Mouse (Mus musculus) heart, postnatal 36 days (tissue): ENCODE data around the gene Mogat1. TPM values are rescaled to one million over a fixed set of nuclear protein-coding genes. Genes with fewer than 3 reads are reported as not detected.
A peak's percentile ranks its signal among the peaks of the same experiment; 100 is the strongest.
"Not testable (repeated sequence)": the region's sequence is repeated elsewhere in the genome, so short reads cannot be mapped to it uniquely, and the experiment has no call there.

ENCODE experiments used
- DNase-seq, 2 experiments: peaks; one replicate each; pipeline ENCODE4 v3.0.0; 2021 to 2022
- intact Hi-C: fragments of 180-260 bp; cut with DNase I; formaldehyde crosslinking; loops from one replicate; pipeline ENCODE4 v1.15.1; 2025
- total RNA-seq, 2 experiments: library from RNA; stranded (reverse); gene quantifications; 2 replicates each; pipeline ENCODE4 v1.2.3; 2021

Mogat1 gene
- total RNA-seq, 2 experiments from 2014 or later = not detected

DNA sequence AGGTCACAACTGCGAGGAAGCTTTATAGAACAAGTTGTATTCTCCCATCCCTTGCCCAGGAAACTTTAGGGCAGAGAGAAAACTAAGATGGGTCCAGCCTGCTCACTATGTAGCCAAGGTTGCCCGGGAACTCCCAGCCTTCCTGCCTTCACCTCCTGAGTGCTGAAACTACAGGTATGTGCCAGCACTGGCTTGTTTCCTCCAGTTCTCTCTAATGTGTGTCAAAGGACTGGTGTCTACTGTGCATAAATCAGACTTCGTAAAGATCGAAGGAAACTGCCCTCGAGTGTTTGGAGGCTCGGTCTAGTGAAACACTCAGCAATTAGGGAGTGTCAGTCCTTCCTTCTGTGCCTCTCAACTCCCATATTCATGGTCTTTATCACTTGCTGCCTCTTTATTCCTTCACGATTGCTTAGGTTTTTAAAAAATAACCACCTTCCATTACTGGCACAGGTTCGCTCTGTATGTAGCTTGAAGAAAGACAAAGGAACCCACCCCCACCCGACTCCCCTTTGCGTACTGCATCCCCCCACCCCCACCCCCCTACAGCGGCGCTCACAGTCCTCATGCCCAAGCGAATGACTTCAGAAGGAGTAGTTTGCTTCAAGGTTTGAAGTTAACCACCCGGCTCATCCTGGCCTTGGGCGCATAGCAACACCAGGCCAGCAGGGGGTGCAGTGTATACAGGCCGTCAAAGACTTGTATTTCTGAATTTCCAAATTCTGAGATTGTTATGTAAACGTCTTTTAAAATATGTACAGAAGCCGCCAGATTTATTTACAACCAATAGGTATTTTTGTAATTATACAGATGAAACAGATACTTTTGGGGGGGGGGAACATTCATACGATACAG is 25.7 kb downstream of the Mogat1 start:
- DNase-seq = peak; percentile 68 to 80
- intact Hi-C loops = loop anchor here (1.0 to 10.0 kb wide), 5 partner anchors 118 to 1148 kb away; partner anchors contain the start of genes Acsl3 and Utp14b

DNA sequence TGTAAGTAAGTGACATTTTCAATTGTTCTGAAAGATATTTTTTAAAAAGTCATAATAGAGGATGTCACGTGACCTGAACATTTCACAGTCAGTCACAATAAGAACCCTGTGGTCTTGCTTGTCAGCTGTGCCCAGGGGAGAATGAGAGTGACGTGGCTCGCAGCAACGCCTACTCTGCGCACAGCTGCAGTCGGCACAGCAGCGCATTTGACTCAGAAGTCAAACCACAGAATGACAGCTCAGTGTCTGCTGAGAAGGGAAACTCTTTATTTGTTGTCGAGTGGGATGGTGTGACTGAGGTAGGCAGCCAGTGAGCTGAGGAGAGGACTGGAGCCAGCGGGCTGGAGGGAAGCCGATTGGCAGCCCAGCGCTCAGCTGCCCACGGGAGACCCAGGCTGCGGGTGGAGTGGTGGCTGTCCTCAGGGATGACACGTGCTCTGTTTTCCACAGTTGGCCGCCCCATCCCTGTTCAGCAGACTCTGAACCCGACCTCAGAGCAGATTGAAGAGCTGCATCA is 26.8 kb downstream of the Mogat1 start:
- intact Hi-C loops = loop anchor here (5.0 to 10.0 kb wide), 4 partner anchors 117 to 1147 kb away; partner anchors contain the start of genes Acsl3 and Utp14b
- peak; percentile 49 to 52 for DNase-seq

DNA sequence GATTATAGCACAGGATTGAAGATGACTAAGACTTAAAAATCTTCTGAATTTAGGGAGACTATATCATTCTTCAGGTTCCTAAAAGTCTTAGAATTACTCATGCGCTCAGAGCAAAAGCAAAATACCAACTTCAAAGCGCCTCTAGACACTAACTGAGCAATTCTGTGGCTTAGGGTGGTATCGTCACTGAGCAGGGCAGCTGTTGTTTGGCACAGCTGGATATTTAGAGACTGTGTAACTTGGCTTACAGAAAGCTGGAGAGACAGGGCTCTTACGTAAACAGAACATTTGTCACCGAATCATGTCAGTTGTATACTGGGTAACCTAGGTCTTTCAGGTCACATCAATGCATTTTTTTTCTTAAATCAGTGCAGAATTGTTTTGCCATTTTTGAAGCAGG is 27.6 kb downstream of the Mogat1 start:
- intact Hi-C loops = loop anchor here (5.0 to 10.0 kb wide), 4 partner anchors 116 to 1146 kb away; partner anchors contain the start of genes Acsl3 and Utp14b

DNA sequence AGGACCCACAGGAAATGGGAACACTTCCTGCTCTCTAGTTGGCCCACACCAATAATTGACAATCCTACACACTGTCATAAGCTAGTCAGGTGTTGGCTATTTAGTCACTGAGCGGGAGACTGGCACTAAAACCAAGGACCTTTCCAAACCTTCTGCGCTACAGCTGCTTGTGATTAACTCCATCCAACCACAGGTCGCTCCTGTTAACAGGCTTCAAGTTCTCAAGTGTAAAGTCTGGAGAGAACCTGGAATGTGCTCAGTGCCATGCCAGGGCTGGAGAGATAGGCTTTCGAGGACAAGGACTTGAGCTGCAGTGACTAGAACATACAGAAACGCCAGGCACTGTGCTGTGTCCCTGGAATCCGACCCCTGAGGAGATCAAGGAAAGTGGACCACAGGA is 28.4 kb downstream of the Mogat1 start:
- intact Hi-C loops = loop anchor here (5.0 to 10.0 kb wide), 4 partner anchors 116 to 1146 kb away; partner anchors contain the start of genes Acsl3 and Utp14b
- DNase-seq = peak in 1 of 2 experiments; percentile 3

More for the DNA sequence above, 27.6 kb downstream of the Mogat1 start:
- DNase-seq = no peak

DNA sequence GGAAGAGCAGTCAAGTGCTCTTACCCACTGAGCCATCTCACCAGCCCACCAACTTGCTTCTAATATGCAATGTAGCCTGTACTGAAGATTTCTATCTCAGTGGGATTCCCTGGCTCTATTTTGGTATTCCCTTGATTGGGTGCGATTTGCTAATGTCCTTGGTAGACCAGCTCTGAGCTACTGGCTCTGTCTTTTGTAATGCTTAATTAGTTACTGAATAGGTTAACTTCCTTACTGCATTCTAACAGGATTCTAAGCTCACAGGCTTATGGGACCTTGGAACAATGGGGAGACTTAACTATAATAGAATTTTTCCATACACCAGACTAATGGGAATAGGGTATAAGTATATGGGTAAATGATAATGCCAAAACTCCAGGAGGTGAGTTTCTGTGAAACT is 32.8 kb downstream of the Mogat1 start:
- DNase-seq = not testable (repeated sequence)

DNA sequence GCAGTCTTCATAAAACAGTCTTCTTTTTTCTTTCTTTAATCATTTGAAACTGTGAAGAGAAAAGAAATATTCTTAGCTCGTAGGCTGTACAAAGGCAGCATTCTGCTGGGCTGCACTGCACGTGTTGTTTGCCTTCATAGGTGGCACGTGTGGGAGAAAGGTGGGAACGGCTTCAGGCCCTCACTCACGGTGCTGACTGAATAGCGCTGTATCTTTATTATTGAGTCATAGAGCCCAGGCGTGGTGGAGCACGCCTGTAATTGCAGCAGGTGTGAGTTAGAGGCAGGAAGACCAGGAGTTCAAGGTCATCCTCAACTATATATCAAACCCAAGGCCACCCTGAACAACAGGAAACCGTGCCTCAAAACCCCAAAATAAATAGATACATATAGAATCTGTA is 35.5 kb downstream of the Mogat1 start:
- DNase-seq = no peak
- intact Hi-C loops = no loop called here

More for the DNA sequence above, 32.8 kb downstream of the Mogat1 start:
- intact Hi-C loops = not testable (repeated sequence)

DNA sequence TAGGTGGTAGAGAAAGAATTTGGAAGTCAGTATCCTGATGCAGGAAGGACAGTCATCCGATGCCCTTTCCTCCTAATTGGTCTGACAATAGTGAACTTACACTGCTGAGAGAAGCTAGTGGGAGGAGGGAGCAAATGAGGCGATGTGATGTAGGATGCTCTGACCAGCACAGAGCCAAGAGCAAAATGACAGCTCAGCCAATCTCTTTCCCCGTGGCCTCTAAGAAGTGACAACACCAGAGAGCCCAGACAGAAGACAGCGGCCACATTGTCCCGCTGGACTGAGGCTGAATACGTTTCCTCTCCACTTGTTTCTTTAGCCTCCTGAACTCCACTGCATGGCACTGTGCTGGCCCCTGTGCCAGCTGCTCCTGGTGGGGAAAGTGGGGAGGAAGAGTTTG is 38.2 kb downstream of the Mogat1 start:
- DNase-seq = no peak
- intact Hi-C loops = no loop called here

DNA sequence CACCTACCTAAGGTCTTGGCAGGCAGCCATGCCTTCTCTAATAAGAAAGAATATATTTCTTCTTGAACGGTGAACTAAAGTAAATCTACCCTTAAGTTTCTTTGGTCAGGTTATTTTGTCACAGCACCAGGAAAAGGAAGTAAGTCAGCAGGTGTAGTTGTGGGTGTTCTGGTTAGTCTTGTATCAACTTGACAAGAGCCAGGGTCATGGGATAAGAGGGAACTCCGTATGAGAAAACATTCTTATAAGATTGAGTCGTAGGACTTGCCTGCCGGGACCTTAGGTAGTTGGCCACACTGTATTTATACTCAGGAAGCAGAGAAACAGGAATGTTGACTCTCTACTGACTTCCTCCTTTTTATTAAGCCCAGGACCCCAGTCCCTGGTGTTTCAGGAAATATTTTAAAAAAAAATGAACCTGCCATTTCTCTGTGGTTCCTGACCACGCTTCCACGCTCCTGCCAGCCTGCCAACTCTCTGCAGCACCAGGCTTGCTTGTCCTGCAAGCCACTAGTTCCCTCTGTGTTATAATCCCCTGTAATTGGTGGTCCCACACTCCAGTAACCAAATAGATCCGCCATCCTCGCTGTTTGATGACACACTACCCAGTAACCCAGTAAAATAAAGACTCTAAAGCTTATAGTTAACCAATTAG is 43.3 kb downstream of the Mogat1 start:
- intact Hi-C loops = no loop called here
- no peak for DNase-seq

DNA sequence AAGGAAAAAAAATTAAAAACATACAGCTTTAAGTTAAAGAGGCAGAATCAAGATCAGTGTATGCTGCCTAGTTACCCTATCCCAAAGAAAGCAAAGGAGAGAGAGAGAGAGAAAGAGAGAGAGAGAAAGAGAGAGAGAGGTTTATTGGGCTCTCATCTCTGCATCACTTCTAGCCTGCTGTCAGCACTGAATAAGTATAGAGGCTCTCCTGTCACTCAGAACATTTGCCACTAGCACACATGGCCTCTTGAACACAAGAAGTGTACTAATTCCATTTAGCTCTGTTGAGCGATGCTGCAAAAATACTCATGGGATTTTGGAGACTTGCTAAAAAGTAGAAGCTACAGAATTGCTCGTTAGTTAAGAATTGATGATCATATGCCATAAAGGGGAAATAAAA is 56.2 kb downstream of the Mogat1 start:
- no peak for DNase-seq
- intact Hi-C loops = no loop called here

DNA sequence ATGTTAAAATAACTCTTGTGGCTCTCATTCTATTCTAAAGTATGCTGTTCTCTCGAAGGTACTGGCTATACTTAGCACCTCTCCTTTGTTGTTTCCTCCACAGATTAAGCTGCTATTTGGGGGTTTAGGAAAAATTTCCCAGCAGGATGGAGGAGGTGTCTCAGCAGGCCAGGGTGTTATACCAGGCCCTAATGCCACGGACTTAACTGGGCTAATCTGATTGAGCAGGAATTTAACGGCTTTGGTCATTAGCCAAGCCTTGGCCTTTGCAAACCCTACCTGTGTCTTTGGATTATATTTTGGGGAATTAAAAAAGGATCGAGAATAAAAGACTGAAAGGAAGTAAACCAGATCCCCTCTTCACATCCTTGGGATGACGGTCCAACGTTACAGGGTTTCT is 56.6 kb downstream of the Mogat1 start:
- intact Hi-C loops = no loop called here
- no peak for DNase-seq

DNA sequence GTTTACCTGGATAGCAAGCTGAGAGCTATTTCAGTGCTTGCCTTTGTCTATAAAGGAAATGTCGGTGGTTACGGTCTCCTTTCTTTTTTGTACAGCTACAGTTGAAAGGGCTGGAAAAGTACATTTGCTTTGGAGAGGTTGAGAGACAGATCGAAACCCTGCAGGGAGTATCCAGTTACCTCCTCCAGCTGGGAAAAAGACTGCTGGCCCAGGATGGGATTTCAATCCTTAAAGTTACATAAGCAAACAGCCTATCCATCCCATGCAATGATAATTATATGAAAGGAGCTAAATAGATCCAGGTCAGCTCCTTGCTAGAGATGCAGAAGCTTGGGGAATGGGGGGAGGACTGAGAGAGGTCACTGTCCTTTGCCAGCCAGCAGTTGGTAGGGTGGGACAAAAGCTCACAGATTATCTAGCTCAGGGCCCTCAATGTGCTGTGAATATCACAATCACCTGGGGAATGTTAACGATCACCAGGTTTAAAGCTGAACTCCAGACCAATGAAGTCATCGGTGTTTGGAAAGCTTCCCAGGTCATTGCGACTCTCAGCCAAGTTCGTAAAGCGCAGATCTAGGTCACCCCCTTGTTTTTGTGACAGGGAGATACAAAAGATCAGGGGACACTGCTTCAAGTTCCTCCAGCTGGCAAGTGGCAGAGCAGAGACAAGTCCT is 57.2 kb downstream of the Mogat1 start:
- intact Hi-C loops = no loop called here
- DNase-seq = peak; percentile 33 to 48

DNA sequence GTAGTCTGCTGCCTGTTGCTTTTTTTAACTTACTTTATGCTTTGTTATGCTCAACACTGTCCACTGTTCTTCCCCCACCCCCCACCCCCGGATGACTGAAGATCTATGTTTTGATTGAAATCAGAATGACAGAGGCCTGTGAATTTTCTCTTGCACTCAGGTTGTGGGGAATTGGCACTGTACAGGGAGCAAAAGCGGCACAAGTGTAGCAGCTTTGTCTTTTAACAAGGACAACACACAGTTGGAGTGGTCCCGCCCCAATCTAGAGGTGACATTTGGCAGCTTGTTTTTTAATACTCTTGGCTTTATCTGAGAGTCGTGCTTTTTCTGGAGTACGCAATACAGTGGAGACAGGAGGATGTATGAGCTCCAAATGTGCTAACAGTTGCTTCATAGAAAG is 58.8 kb downstream of the Mogat1 start:
- intact Hi-C loops = no loop called here
- no peak for DNase-seq

DNA sequence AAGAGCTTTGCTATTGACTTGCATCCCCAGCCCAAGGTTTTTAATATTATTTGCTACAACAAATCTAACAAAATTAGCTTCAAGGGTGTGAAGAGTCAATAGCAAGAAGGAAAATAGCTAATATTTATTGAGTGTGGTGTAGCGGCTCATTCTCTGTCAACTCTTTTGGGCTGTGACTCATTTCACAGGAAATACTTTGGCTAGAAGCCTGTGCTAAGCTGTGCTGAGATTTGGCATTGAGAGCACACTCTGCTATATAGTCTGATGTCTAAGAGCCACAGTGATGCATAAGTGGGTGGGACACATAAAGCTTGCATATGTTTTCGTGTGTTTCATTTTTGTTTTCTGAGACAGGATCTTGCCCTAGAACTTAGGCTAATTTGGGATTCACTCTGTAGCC is 74.3 kb downstream of the Mogat1 start:
- intact Hi-C loops = no loop called here

DNA sequence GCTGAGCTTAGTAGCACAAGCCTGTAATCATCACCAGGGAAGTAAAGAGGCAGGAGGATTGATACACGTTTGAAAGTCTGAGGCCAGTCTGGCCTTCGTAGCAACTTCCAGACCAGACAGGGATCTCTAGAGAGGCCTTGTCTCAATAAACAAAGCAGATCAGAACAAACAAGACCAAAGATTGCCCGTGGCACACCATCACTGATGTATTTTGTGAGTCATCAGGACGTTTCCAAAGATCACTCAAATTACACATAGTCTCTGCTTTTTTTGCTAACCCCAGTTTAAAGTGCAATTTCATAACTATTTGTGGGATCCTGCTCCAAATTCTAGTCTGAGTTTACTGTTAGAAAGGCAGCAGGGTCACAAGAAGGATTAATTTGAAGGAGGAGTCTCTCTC is 76.2 kb downstream of the Mogat1 start:
- intact Hi-C loops = no loop called here
- no peak for DNase-seq

More for the DNA sequence above, 74.3 kb downstream of the Mogat1 start:
- DNase-seq = no peak

Other genes starting within 250 kb of the Mogat1 start
- under 1 TPM in 1 of 2 experiments, not detected in 1; 0.08 TPM for gene Sgpp2, start 200.6 kb upstream of the Mogat1 start, total RNA-seq
- 10 to 100 TPM; 49.0 to 50.0 TPM for gene Farsb, start 22.1 kb upstream of the Mogat1 start, total RNA-seq
- gene BC035947, start 1.2 kb downstream of the Mogat1 start, total RNA-seq = not detected
- gene Acsl3, start 146.8 kb downstream of the Mogat1 start, total RNA-seq = 1 to 10 TPM; 4.3 to 5.4 TPM
- 1 to 10 TPM in 1 of 2 experiments, under 1 TPM in 1; 0.98 to 1.1 TPM for gene Utp14b, start 147.0 kb downstream of the Mogat1 start, total RNA-seq